Mouse (Mus musculus): Measurements from ENCODE around the gene Eif4g1. TPM values are rescaled to one million over a fixed set of nuclear protein-coding genes. Genes with fewer than 3 reads are reported as not detected.

Eif4g1 gene
- polyA plus RNA-seq, 1 experiment from 2014 or later = 171 TPM

DNA sequence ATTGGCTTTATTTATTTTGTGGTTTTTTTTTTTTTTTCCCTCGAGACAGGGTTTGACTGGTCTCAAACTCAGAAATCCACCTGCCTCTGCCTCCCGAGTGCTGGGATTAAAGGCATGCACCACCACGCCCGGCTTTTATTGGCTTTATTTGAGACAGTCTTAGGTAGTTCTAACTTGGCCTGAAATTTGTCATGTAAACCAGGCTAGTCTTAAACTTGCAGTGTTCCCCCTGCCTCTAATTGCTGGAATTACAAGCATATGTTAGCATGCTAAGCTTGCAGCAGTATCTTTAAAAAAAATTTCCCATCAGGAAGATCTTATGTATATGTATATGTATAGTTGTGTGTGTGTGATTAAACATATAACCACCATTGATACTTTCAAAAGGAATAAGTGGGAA lies 8.6 kb downstream of the Eif4g1 start:
- no peak overlapping the region for H3K4me2 ChIP-seq (ENCODE audit: low read length)
- no peak overlapping the region for H3K9ac ChIP-seq (ENCODE audit: low read length)
- DNase-seq (ENCODE audit: low spot score) (no peak), ATAC-seq (replicated peaks; ENCODE audit: low FRiP score, low TSS enrichment, low read depth) (no peak)
- WGBS = 78% methylated on average over 4 of the region's 4 CpGs
- no peak overlapping the region for H3K4me3 ChIP-seq (ENCODE audit: low read depth, low read length)
- H3K27ac ChIP-seq (ENCODE audit: low read depth) = no peak overlapping the region
- peaks cover 70% of the 10 kb centered on the region for H3K36me3 ChIP-seq (ENCODE audit: control insufficient read depth, insufficient read depth, low read length)
- H3K27me3 ChIP-seq (replicated peaks; ENCODE audit: control insufficient read depth, insufficient read depth, low read length) = no peaks in the 10 kb centered on the region
- H3K4me1 ChIP-seq (replicated peaks; ENCODE audit: control insufficient read depth, insufficient read depth, low read length) = peaks cover 12% of the 10 kb centered on the region
- no peaks in the 10 kb centered on the region for H3K9me3 ChIP-seq (ENCODE audit: control insufficient read depth, low read length)

DNA sequence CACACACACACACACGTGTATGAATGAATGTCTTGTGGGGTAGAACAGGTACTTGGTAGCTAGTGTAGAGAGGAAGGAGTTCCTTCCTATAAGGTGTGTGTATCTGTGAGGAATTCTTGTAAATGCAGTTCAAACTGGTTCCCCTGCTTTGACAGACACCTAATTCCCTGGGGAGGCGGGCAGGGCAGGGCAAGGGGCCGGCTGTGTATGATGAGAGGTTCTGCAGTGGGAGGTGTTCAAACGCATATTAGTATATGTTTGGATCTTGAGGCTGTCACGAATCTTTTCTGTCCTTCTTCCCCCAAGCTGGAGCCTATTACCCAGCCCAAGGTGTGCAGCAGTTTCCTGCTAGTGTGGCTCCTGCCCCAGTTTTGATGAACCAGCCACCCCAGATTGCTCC lies 9.3 kb downstream of the Eif4g1 start:
- no peak overlapping the region for H3K27ac ChIP-seq (ENCODE audit: low read depth)
- peaks cover 9% of the 10 kb centered on the region for H3K4me1 ChIP-seq (replicated peaks; ENCODE audit: control insufficient read depth, insufficient read depth, low read length)
- H3K4me2 ChIP-seq (ENCODE audit: low read length) = no peak overlapping the region
- WGBS = 84% methylated on average over 5 of the region's 5 CpGs
- H3K9me3 ChIP-seq (ENCODE audit: control insufficient read depth, low read length) = no peaks in the 10 kb centered on the region
- H3K27me3 ChIP-seq (replicated peaks; ENCODE audit: control insufficient read depth, insufficient read depth, low read length) = no peaks in the 10 kb centered on the region
- ATAC-seq (replicated peaks; ENCODE audit: low FRiP score, low TSS enrichment, low read depth) (no peak), DNase-seq (ENCODE audit: low spot score) (no peak)
- H3K9ac ChIP-seq (ENCODE audit: low read length) = no peak overlapping the region
- H3K36me3 ChIP-seq (ENCODE audit: control insufficient read depth, insufficient read depth, low read length) = peaks cover 76% of the 10 kb centered on the region
- no peak overlapping the region for H3K4me3 ChIP-seq (ENCODE audit: low read depth, low read length)

DNA sequence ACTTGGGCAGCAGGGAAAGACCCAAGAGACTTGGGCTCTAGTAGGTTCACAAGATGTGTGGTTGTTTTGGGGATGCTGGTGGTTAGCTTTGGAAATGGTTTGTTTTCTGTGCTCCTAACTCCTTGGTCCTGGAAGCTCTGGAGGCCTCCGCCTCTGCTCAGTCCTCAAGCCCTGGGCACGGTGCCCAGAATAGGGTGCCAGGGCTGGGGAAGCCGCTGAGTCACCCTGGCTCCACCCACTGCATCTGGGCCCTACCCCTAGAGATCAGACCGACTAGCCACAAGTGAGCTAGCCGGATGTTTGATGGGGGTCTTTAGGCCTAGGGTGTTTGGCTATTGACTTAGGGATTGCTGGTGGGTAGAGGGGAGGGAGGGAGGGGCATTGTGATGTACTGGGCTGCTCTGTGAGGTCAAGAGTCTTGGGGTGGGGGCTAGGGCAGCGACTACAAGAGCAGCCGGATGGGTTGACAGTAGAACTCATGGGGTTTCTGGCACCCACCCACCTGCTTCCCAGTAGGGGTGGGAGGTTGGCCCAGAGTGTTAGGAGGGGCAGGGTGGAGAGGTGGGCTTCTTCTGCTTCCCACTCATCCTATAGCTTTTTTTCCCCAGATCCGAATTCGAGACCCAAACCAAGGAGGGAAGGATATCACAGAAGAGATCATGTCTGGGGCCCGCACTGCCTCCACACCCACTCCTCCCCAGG lies 10.0 kb downstream of the Eif4g1 start:
- Histone ChIP-seq H3K36me3 (ENCODE audit: control insufficient read depth, insufficient read depth, low read length) (peaks cover 84% of the 10 kb centered on the region), H3K9ac (ENCODE audit: low read length) (no peak overlapping the region), H3K27me3 (replicated peaks; ENCODE audit: control insufficient read depth, insufficient read depth, low read length) (no peaks in the 10 kb centered on the region), H3K4me2 (ENCODE audit: low read length) (no peak overlapping the region), H3K4me3 (ENCODE audit: low read depth, low read length) (no peak overlapping the region), H3K4me1 (replicated peaks; ENCODE audit: control insufficient read depth, insufficient read depth, low read length) (peaks cover 9% of the 10 kb centered on the region), H3K27ac (ENCODE audit: low read depth) (no peak overlapping the region), H3K9me3 (ENCODE audit: control insufficient read depth, low read length) (no peaks in the 10 kb centered on the region)
- ATAC-seq (replicated peaks; ENCODE audit: low FRiP score, low TSS enrichment, low read depth) (no peak), DNase-seq (ENCODE audit: low spot score) (no peak)
- WGBS = 83% methylated on average over 10 of the region's 10 CpGs

DNA sequence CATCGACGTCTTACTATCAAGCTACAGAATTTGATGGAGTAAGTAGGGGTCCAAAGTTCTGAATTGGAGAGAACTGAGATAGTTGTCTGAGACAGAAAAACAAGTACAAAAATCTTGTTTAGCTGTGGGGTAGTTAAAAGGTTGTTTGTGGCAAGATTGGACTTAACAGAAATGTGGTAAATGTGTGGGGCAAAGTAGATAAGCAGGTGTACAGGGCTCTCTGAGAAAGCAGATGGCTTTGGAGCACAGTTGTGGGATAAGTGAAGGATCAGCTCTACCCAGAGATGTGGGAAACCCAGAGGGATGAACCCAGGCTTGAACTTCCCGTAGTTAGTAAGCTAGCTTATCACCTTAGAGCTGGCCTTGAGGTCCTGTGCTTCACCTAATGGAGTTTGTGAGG lies 22.7 kb downstream of the Eif4g1 start:
- Histone ChIP-seq H3K9ac (ENCODE audit: low read length) (no peak overlapping the region), H3K9me3 (ENCODE audit: control insufficient read depth, low read length) (no peaks in the 10 kb centered on the region), H3K4me2 (ENCODE audit: low read length) (no peak overlapping the region), H3K36me3 (ENCODE audit: control insufficient read depth, insufficient read depth, low read length) (peaks cover 62% of the 10 kb centered on the region), H3K4me3 (ENCODE audit: low read depth, low read length) (no peak overlapping the region), H3K4me1 (replicated peaks; ENCODE audit: control insufficient read depth, insufficient read depth, low read length) (peaks cover 14% of the 10 kb centered on the region), H3K27me3 (replicated peaks; ENCODE audit: control insufficient read depth, insufficient read depth, low read length) (no peaks in the 10 kb centered on the region), H3K27ac (ENCODE audit: low read depth) (no peak overlapping the region)
- WGBS = 87% methylated on average over 3 of the region's 3 CpGs
- ATAC-seq (replicated peaks; ENCODE audit: low FRiP score, low TSS enrichment, low read depth) = no peak
- no peak for DNase-seq (ENCODE audit: low spot score)

DNA sequence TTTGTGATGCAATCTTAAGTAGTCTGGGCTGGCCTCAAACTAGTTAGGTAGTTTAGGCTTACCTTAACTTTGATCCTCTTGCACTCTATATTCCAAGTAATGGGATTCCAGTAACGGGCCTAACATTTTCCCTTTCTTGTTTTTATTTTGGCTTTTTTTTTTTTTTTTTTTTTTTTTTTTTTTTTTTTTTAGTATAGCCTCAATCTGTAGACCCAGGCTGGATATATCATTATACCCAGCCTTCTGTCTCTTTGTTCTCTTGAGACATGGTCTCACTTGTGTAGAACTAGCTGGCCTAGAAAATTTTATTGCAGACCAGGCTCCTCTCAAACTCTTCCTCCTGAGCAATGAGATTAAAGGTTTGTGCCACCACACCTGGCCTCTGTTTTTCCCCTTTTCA lies 23.5 kb downstream of the Eif4g1 start:
- 59% methylated on average over 1 of the region's 1 CpGs for whole genome bisulfite sequencing
- no peak overlapping the region for H3K4me3 ChIP-seq (ENCODE audit: low read depth, low read length)
- DNase-seq (ENCODE audit: low spot score) = no peak
- H3K27me3 ChIP-seq (replicated peaks; ENCODE audit: control insufficient read depth, insufficient read depth, low read length) = no peaks in the 10 kb centered on the region
- no peaks in the 10 kb centered on the region for H3K9me3 ChIP-seq (ENCODE audit: control insufficient read depth, low read length)
- peaks cover 15% of the 10 kb centered on the region for H3K4me1 ChIP-seq (replicated peaks; ENCODE audit: control insufficient read depth, insufficient read depth, low read length)
- H3K4me2 ChIP-seq (ENCODE audit: low read length) = no peak overlapping the region
- H3K9ac ChIP-seq (ENCODE audit: low read length) = no peak overlapping the region
- no peak for ATAC-seq (replicated peaks; ENCODE audit: low FRiP score, low TSS enrichment, low read depth)
- no peak overlapping the region for H3K27ac ChIP-seq (ENCODE audit: low read depth)
- H3K36me3 ChIP-seq (ENCODE audit: control insufficient read depth, insufficient read depth, low read length) = peaks cover 54% of the 10 kb centered on the region

DNA sequence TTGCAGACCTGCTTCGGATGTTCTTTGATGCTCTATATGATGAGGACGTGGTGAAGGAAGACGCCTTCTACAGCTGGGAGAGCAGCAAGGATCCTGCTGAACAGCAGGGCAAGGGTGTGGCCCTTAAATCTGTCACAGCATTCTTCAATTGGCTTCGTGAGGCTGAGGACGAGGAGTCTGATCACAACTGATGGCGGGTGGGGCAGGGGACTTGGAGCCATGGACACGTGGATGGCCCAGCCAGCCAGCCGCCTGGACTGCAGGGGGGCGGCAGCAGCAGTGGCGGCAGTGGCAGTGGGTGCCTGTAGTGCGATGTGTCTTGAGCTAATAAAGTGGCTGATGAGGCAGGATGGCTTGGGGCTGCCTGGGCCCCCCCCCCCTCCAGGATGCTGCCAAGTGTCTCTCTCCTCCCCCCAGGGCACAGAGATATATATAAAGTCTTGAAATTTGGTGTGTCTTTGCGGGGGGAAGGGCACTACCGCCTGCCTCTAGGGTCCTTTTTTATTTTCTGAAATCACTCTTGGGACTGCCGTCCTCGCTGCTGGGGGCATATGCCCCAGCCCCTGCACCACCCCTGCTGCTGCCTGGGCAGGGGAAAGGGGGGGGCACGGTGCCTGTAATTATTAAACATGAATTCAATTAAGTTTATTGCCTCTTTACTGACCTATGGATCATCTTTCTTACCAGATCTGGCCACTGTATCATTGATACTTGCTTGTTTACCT lies 24.3 kb downstream of the Eif4g1 start:
- 50% methylated on average over 16 of the region's 16 CpGs for WGBS
- ATAC-seq (replicated peaks; ENCODE audit: low FRiP score, low TSS enrichment, low read depth) = no peak
- Histone ChIP-seq H3K27ac (ENCODE audit: low read depth) (0 out of 2 replicates have a peak overlapping the region, but pooled peaks have one; percentile 89), H3K9me3 (ENCODE audit: control insufficient read depth, low read length) (no peaks in the 10 kb centered on the region), H3K27me3 (replicated peaks; ENCODE audit: control insufficient read depth, insufficient read depth, low read length) (no peaks in the 10 kb centered on the region), H3K36me3 (ENCODE audit: control insufficient read depth, insufficient read depth, low read length) (peaks cover 46% of the 10 kb centered on the region), H3K4me3 (ENCODE audit: low read depth, low read length) (no peak overlapping the region), H3K4me2 (ENCODE audit: low read length) (peak overlapping the region; percentile 75; the same call in 1 of the 2 replicates), H3K9ac (ENCODE audit: low read length) (no peak overlapping the region), H3K4me1 (replicated peaks; ENCODE audit: control insufficient read depth, insufficient read depth, low read length) (peaks cover 15% of the 10 kb centered on the region)
- no peak for DNase-seq (ENCODE audit: low spot score)

DNA sequence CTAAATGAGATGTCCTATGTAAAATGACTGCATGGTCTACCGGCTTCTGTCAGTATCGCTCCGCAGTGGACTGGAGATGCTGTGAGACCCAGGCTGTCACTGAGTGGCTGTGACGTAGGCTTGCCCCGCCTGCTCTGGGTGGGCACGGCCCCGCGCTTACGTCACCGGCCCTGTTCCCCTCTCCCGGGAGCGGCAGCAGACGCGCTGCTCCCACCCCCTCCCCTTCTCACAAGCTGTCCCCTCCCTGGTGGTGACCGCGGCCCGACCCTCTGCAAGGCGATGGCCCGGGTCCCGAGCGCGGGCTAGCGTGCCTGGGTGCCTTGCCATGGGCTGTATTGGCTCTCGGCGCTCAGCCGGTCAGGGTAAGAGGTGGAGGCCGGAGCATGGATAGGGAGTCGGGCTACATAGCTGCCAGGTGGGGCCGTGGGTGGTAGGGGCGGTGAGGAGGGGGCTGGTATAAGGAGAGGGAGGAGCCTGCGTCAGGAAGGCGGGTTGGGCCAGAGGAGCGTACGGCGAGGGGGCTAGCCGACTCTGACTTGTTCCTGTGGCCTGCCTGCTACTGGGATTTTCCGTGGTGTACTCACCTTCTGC lies 25.1 kb downstream of the Eif4g1 start, which contains the start of gene Fam131a:
TSS of gene Fam131a (plus strand) at position 131 of the 591 bp plus-strand sequence.
- H3K4me2 ChIP-seq (ENCODE audit: low read length) = peak within 1 kb of the TSS; percentile 75
- DNase-seq (ENCODE audit: low spot score) = peak; percentile 96
- peak within 1 kb of the TSS; percentile 89 for H3K27ac ChIP-seq (ENCODE audit: low read depth)
- H3K27me3 ChIP-seq (replicated peaks; ENCODE audit: control insufficient read depth, insufficient read depth, low read length) = no peaks in the 10 kb centered on the region
- H3K9ac ChIP-seq (ENCODE audit: low read length) = peak within 1 kb of the TSS; percentile 62
- H3K4me1 ChIP-seq (replicated peaks; ENCODE audit: control insufficient read depth, insufficient read depth, low read length) = peaks cover 15% of the 10 kb centered on the region
- ATAC-seq (replicated peaks; ENCODE audit: low FRiP score, low TSS enrichment, low read depth) = peak; percentile 94
- no peaks in the 10 kb centered on the region for H3K9me3 ChIP-seq (ENCODE audit: control insufficient read depth, low read length)
- WGBS = under 1% methylated on average over 36 of the region's 37 CpGs
- peak within 1 kb of the TSS; percentile 70 for H3K4me3 ChIP-seq (ENCODE audit: low read depth, low read length)
- peaks cover 38% of the 10 kb centered on the region for H3K36me3 ChIP-seq (ENCODE audit: control insufficient read depth, insufficient read depth, low read length)

DNA sequence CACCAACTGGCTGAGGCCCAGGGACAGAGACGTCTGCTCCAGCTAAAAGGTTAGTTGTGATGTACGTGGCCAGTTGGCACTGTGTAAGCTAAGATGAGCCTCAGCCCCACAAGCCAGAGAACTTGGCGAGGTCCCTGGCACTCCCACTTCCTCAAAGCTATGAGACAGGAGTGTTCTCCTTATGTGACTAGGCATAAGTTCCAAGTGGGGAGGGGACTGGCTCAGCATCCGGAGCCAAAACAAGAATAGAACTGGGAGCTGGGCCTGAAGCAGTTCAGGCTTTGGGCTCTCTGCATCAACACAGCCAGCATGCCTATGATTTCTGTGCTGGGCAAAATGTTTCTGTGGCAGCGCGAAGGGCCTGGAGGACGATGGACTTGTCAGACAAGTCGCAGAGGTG lies 26.7 kb downstream of the Eif4g1 start:
- H3K27ac ChIP-seq (ENCODE audit: low read depth) = no peak overlapping the region
- peaks cover 15% of the 10 kb centered on the region for H3K4me1 ChIP-seq (replicated peaks; ENCODE audit: control insufficient read depth, insufficient read depth, low read length)
- no peaks in the 10 kb centered on the region for H3K9me3 ChIP-seq (ENCODE audit: control insufficient read depth, low read length)
- DNase-seq (ENCODE audit: low spot score) = no peak
- no peak for ATAC-seq (replicated peaks; ENCODE audit: low FRiP score, low TSS enrichment, low read depth)
- H3K36me3 ChIP-seq (ENCODE audit: control insufficient read depth, insufficient read depth, low read length) = peaks cover 29% of the 10 kb centered on the region
- H3K9ac ChIP-seq (ENCODE audit: low read length) = no peak overlapping the region
- no peak overlapping the region for H3K4me3 ChIP-seq (ENCODE audit: low read depth, low read length)
- WGBS = 84% methylated on average over 8 of the region's 8 CpGs
- no peak overlapping the region for H3K4me2 ChIP-seq (ENCODE audit: low read length)
- H3K27me3 ChIP-seq (replicated peaks; ENCODE audit: control insufficient read depth, insufficient read depth, low read length) = no peaks in the 10 kb centered on the region
